Mouse (Mus musculus): ENCODE results near the gene Gipc2. TPM values are rescaled to one million over a fixed set of nuclear protein-coding genes. Genes with fewer than 3 reads are reported as not detected.
A peak's percentile ranks its signal among the peaks of the same experiment; 100 is the strongest.

The Gipc2 gene
- 17.1 and 19.9 TPM in 2 replicates for polyA plus RNA-seq (2011; ENCODE audit: insufficient read depth, insufficient read length, low read depth, missing spikeins)

DNA sequence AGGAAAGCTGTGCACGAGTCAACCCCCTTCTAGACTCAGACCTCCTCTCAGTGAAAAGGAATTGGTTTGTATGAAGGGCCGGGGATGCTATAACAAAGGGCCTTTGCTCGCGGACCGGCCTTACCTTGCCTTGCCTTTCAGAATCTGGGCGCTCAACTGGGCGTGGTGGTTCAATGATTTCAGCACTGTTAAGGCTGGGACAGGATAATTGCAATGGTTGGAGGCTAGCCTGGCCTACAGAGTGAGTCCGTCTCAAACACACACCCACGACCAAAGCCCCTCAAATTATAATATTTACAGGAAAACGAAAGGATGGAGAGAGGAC lies at the start of gene Gipc2:
Gene Gipc2 (minus strand): TSS at position 132 of the 325 bp plus-strand sequence.
- no peak for TF ChIP-seq CTCF (IDR thresholded peaks at IDR 0.05; ENCODE audit: low read depth, low read length)
- TF ChIP-seq EP300 (IDR thresholded peaks at IDR 0.05; ENCODE audit: insufficient read depth, low read depth, low read length): no peak
- TF ChIP-seq POLR2A (IDR thresholded peaks at IDR 0.05; ENCODE audit: insufficient read depth, low read length): no peak
- Histone ChIP-seq H3K36me3 (ENCODE audit: control insufficient read depth, insufficient read depth, low read length, poor library complexity, severe bottlenecking) (no peaks in the 10 kb centered on the region), H3K27ac (ENCODE audit: insufficient read depth, low read length) (peak within 1 kb of the TSS; percentile 86), H3K27me3 (ENCODE audit: control insufficient read depth, insufficient read depth, low read length, poor library complexity, severe bottlenecking) (no peaks in the 10 kb centered on the region), H3K9ac (ENCODE audit: low read depth, poor library complexity, severe bottlenecking) (peak within 1 kb of the TSS; percentile 40), H3K4me3 (ENCODE audit: low read depth, low read length) (peak within 1 kb of the TSS; percentile 79), H3K9me3 (replicated peaks; ENCODE audit: control insufficient read depth, insufficient read depth, low read length, poor library complexity, severe bottlenecking) (no peaks in the 10 kb centered on the region), H3K4me1 (ENCODE audit: control insufficient read depth, insufficient read depth, low read length) (no peaks in the 10 kb centered on the region)

DNA sequence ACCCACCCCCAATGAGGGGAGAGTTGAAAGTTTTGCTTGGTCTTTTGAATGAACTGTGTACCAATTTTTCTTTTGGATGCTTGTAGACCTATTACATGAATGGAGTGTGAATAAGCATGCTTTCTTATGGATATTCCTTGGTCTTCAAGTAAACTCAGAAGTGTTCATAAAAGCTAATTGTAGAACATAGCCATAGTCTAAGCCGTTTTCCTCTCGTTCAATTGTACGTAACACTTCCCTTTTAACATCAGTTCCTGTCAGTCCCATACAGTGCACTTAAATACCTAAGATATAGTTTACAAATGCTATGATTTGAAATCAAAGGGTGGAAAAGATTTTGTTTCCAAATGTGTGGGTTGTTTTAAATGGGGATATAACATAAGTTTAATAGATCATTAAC lies 47.4 kb upstream of the Gipc2 start:
- TF ChIP-seq EP300 (IDR thresholded peaks at IDR 0.05; ENCODE audit: insufficient read depth, low read depth, low read length) (no peak), CTCF (IDR thresholded peaks at IDR 0.05; ENCODE audit: low read depth, low read length) (no peak), POLR2A (IDR thresholded peaks at IDR 0.05; ENCODE audit: insufficient read depth, low read length) (no peak)
- H3K9me3 ChIP-seq (replicated peaks; ENCODE audit: control insufficient read depth, insufficient read depth, low read length, poor library complexity, severe bottlenecking): no peaks in the 10 kb centered on the region
- H3K36me3 ChIP-seq (ENCODE audit: control insufficient read depth, insufficient read depth, low read length, poor library complexity, severe bottlenecking): peaks cover 57% of the 10 kb centered on the region
- H3K9ac ChIP-seq (ENCODE audit: low read depth, poor library complexity, severe bottlenecking): peak overlapping the region; percentile 98
- H3K4me1 ChIP-seq (ENCODE audit: control insufficient read depth, insufficient read depth, low read length): peaks cover 2% of the 10 kb centered on the region
- no peak overlapping the region for H3K27ac ChIP-seq (ENCODE audit: insufficient read depth, low read length)
- no peaks in the 10 kb centered on the region for H3K27me3 ChIP-seq (ENCODE audit: control insufficient read depth, insufficient read depth, low read length, poor library complexity, severe bottlenecking)
- no peak overlapping the region for H3K4me3 ChIP-seq (ENCODE audit: low read depth, low read length)

DNA sequence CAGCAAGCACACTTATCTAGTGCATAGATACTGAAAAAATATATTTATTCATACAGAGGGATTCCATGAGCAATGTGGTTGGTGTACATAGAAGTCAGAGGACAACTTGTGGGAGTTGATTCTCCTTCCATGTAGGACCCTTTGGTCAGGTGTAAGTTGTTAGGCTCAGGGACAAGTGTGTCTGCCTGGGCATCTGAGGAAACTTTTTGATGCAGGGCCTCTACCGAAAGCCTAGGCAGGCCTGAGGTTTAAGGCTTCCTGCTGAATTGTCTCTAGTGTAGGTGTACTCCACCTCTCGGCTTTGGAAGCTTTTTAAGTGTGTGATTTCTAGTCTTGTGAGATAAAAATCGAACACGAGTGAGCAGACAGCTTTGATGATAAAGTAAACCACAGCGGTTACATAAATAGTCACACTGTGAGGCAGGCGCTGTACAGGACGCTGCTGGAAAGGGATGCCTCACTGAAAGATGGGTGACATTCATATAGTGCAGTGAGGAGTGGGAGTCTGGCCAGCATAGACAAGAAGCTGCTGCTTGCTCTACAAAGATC lies 45.8 kb upstream of the Gipc2 start:
- H3K9me3 ChIP-seq (replicated peaks; ENCODE audit: control insufficient read depth, insufficient read depth, low read length, poor library complexity, severe bottlenecking): no peaks in the 10 kb centered on the region
- H3K9ac ChIP-seq (ENCODE audit: low read depth, poor library complexity, severe bottlenecking): peak overlapping the region; percentile 98
- TF ChIP-seq CTCF (IDR thresholded peaks at IDR 0.05; ENCODE audit: low read depth, low read length): no peak
- no peak for TF ChIP-seq POLR2A (IDR thresholded peaks at IDR 0.05; ENCODE audit: insufficient read depth, low read length)
- peak overlapping the region; percentile 91 for H3K4me3 ChIP-seq (ENCODE audit: low read depth, low read length)
- H3K36me3 ChIP-seq (ENCODE audit: control insufficient read depth, insufficient read depth, low read length, poor library complexity, severe bottlenecking): peaks cover 45% of the 10 kb centered on the region
- peaks cover 2% of the 10 kb centered on the region for H3K4me1 ChIP-seq (ENCODE audit: control insufficient read depth, insufficient read depth, low read length)
- H3K27me3 ChIP-seq (ENCODE audit: control insufficient read depth, insufficient read depth, low read length, poor library complexity, severe bottlenecking): no peaks in the 10 kb centered on the region
- H3K27ac ChIP-seq (ENCODE audit: insufficient read depth, low read length): 0 out of 2 replicates have a peak overlapping the region, but pooled peaks have one; percentile 1

DNA sequence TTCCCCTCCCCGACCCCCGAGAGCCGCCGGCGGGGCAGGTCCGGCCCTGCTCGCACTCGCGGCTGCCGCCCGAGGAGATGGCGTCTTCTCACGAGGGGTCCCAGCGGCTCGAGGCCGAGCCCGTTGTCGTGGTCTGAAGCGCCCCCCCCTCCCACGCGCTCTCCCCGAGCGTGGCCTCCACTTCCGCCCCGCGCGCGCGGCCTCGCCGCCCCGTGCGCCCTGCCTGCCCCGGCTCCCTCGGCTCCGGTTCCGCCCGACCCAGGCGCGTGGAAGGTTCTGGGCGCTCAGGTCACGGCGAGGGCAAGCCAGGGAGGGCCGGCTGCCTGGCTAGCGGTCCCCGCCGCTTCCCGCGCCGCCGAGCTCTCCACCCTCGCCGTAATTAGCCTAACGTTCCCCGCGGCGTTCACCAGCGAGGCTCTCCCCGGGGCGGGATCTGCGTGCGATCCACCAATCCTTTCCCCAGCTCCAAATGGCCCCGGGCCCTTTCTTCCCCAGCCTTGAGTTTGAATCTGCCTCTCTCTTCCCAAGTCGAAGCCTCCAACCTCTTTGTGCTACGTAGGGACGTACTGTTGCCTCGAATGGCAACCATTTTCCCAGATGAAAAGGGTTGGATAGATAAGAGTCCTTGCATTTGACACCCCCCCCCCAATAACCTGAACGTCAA lies 44.8 kb upstream of the Gipc2 start:
- peak overlapping the region; percentile 74 for H3K27ac ChIP-seq (ENCODE audit: insufficient read depth, low read length)
- TF ChIP-seq CTCF (IDR thresholded peaks at IDR 0.05; ENCODE audit: low read depth, low read length) (no peak), EP300 (IDR thresholded peaks at IDR 0.05; ENCODE audit: insufficient read depth, low read depth, low read length) (no peak), POLR2A (IDR thresholded peaks at IDR 0.05; ENCODE audit: insufficient read depth, low read length) (no peak)
- H3K9ac ChIP-seq (ENCODE audit: low read depth, poor library complexity, severe bottlenecking): peak overlapping the region; percentile 98
- H3K9me3 ChIP-seq (replicated peaks; ENCODE audit: control insufficient read depth, insufficient read depth, low read length, poor library complexity, severe bottlenecking): no peaks in the 10 kb centered on the region
- peaks cover 2% of the 10 kb centered on the region for H3K4me1 ChIP-seq (ENCODE audit: control insufficient read depth, insufficient read depth, low read length)
- no peaks in the 10 kb centered on the region for H3K27me3 ChIP-seq (ENCODE audit: control insufficient read depth, insufficient read depth, low read length, poor library complexity, severe bottlenecking)
- peak overlapping the region; percentile 91 for H3K4me3 ChIP-seq (ENCODE audit: low read depth, low read length)
- peaks cover 35% of the 10 kb centered on the region for H3K36me3 ChIP-seq (ENCODE audit: control insufficient read depth, insufficient read depth, low read length, poor library complexity, severe bottlenecking)

DNA sequence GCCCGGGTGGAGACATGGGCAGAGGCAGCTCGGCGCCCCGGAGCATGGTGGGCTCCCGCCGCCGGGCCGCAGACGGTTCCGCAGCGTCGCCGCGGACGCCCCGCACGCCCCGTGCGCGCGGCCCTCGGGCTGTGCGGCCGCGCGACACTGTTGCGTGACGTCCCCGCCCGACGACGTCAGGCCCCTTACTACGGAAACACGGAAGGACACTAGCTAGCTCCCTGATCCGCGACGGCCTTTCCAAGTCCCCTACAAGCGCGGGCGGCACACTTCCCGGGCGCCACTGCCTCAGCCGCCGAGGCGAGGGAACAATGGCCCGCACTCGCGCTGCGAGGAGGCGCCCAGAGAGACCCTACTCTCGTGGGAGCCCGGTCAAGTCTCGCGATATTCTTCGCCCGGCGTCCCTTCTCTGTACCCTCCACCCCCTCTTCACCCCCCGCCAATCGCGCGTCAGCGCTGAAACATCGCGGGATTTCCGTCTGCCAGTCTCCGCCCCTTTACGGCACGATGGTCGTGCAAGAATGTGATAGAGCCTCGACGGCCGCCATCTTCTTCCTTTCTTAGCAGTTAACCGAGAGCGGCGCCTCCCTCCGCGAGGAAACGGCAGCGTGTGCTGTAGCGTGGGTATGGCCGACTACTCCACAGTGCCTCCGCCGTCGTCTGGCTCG lies 44.1 kb upstream of the Gipc2 start, which contains the start of the genes Dnajb4 and Fubp1:
Gene Dnajb4 (minus strand): TSS at position 336 of the 668 bp plus-strand sequence.
Gene Fubp1 (plus strand): TSS at position 456 of the 668 bp plus-strand sequence.
- peak within 1 kb of the TSS; percentile 99 for H3K4me3 ChIP-seq (ENCODE audit: low read depth, low read length)
- H3K9me3 ChIP-seq (replicated peaks; ENCODE audit: control insufficient read depth, insufficient read depth, low read length, poor library complexity, severe bottlenecking): no peaks in the 10 kb centered on the region
- TF ChIP-seq POLR2A (IDR thresholded peaks at IDR 0.05; ENCODE audit: insufficient read depth, low read length) (peak; percentile 49), CTCF (IDR thresholded peaks at IDR 0.05; ENCODE audit: low read depth, low read length) (no peak), EP300 (IDR thresholded peaks at IDR 0.05; ENCODE audit: insufficient read depth, low read depth, low read length) (0 out of 2 replicates have a peak, but pooled peaks have one; percentile 26)
- H3K9ac ChIP-seq (ENCODE audit: low read depth, poor library complexity, severe bottlenecking): peak within 1 kb of the TSS; percentile 98
- H3K27me3 ChIP-seq (ENCODE audit: control insufficient read depth, insufficient read depth, low read length, poor library complexity, severe bottlenecking): no peaks in the 10 kb centered on the region
- H3K4me1 ChIP-seq (ENCODE audit: control insufficient read depth, insufficient read depth, low read length): peaks cover under 1% of the 10 kb centered on the region
- H3K27ac ChIP-seq (ENCODE audit: insufficient read depth, low read length): peak within 1 kb of the TSS; percentile 74
- H3K36me3 ChIP-seq (ENCODE audit: control insufficient read depth, insufficient read depth, low read length, poor library complexity, severe bottlenecking): peaks cover 29% of the 10 kb centered on the region
